Comparison of ENCODE assay signal across 24 mouse cellular contexts in genomic region chr5:72452750-72453149, GRCm38 (mm10). TPM values are rescaled to one million over a fixed set of nuclear protein-coding genes. Genes with fewer than 3 reads are reported as not detected.
DNase-seq lines count a peak whose midpoint lies in the region; ATAC-seq and TF ChIP-seq lines count a peak whose summit lies in the region.
"Had no signal": no experiment of that assay in that cellular context is flagged by ENCODE, and none has a peak within 500 bp of the region (broad histone marks: within the 10 kb centered on the region; RNA-seq: fewer than 3 reads in every experiment).

No protein-coding gene starts in this region.

- TF ChIP-seq CTCF in cerebellum, adult 2 months (IDR thresholded peaks at IDR 0.05; ENCODE audit: borderline replicate concordance, insufficient read depth, low read depth, low read length) = no peak
- TF ChIP-seq CTCF in heart, adult 2 months (IDR thresholded peaks at IDR 0.05) = no peak
- no peak for TF ChIP-seq CTCF in brain, embryonic 14.5 days (IDR thresholded peaks at IDR 0.05; ENCODE audit: borderline replicate concordance, extremely low read depth, insufficient read depth, insufficient read length)

- peaks cover 6% of the 10 kb centered on the region for H3K4me1 ChIP-seq in cerebellum, adult 2 months (ENCODE audit: control insufficient read depth, insufficient read depth, low read length)
- peaks cover 2% of the 10 kb centered on the region for H3K4me1 ChIP-seq in heart, adult 2 months (ENCODE audit: control insufficient read depth, insufficient read depth, low read length)
- H3K4me1 ChIP-seq in forebrain, embryonic 16.5 days (replicated peaks; ENCODE audit: control insufficient read depth, insufficient read depth, low read length) = 0 out of 2 replicates have a peak, but pooled peaks cover 4% of the 10 kb centered on the region
- H3K4me1 ChIP-seq in embryonic facial prominence, embryonic 10.5 days = peaks cover 9% of the 10 kb centered on the region; the same call in 1 of the 2 replicates
- H3K4me1 ChIP-seq: hindbrain, embryonic 12.5 days had no signal

- no peaks in the 10 kb centered on the region for H3K27me3 ChIP-seq in cerebellum, adult 2 months (ENCODE audit: control insufficient read depth, insufficient read depth, low read length)
- H3K27me3 ChIP-seq in heart, adult 2 months (ENCODE audit: control insufficient read depth, insufficient read depth, low read length) = no peaks in the 10 kb centered on the region
- no peaks in the 10 kb centered on the region for H3K27me3 ChIP-seq in forebrain, embryonic 16.5 days (replicated peaks; ENCODE audit: control insufficient read depth, insufficient read depth, low read length)
- H3K27me3 ChIP-seq in embryonic facial prominence, embryonic 10.5 days (replicated peaks; ENCODE audit: low read depth, poor library complexity, severe bottlenecking) = no peaks in the 10 kb centered on the region
- H3K27me3 ChIP-seq: embryonic facial prominence, embryonic 13.5 days; hindbrain, embryonic 12.5 days had no signal

- ATAC-seq in forebrain, embryonic 16.5 days = peak; percentile 77
- ATAC-seq: midbrain, embryonic 16.5 days had no signal

- H3K79me2 ChIP-seq in heart, adult 2 months (replicated peaks; ENCODE audit: control insufficient read depth, insufficient read depth, low read length) = no peaks in the 10 kb centered on the region

- no peak overlapping the region for H3K4me3 ChIP-seq in cerebellum, adult 2 months (replicated peaks; ENCODE audit: insufficient read depth, low read depth, low read length)
- no peak overlapping the region for H3K4me3 ChIP-seq in heart, adult 2 months
- no peak overlapping the region for H3K4me3 ChIP-seq in forebrain, embryonic 16.5 days (replicated peaks; ENCODE audit: low read length)
- no peak overlapping the region for H3K4me3 ChIP-seq in embryonic facial prominence, embryonic 10.5 days
- H3K4me3 ChIP-seq: embryonic facial prominence, embryonic 13.5 days; erythroblast, embryonic 14.5 days; gastrocnemius, adult 2 months; hindbrain, embryonic 12.5 days had no signal

- no peaks in the 10 kb centered on the region for H3K9me3 ChIP-seq in forebrain, embryonic 16.5 days (ENCODE audit: control insufficient read depth, low read length)
- no peaks in the 10 kb centered on the region for H3K9me3 ChIP-seq in embryonic facial prominence, embryonic 10.5 days
- H3K9me3 ChIP-seq: embryonic facial prominence, embryonic 13.5 days; hindbrain, embryonic 12.5 days had no signal

- peaks cover 31% of the 10 kb centered on the region for H3K36me3 ChIP-seq in heart, adult 2 months (ENCODE audit: control insufficient read depth, insufficient read depth, low read length)
- no peaks in the 10 kb centered on the region for H3K36me3 ChIP-seq in forebrain, embryonic 16.5 days (ENCODE audit: control insufficient read depth, insufficient read depth)
- no peaks in the 10 kb centered on the region for H3K36me3 ChIP-seq in embryonic facial prominence, embryonic 10.5 days (replicated peaks)
- H3K36me3 ChIP-seq: embryonic facial prominence, embryonic 13.5 days; hindbrain, embryonic 12.5 days had no signal

- H3K27ac ChIP-seq in cerebellum, adult 2 months (ENCODE audit: insufficient read depth, low read length) = no peak overlapping the region
- peak overlapping the region; percentile 49 for H3K27ac ChIP-seq in heart, adult 2 months
- H3K27ac ChIP-seq in forebrain, embryonic 16.5 days (ENCODE audit: low read length) = no peak overlapping the region; the same call in 1 of the 2 replicates
- no peak overlapping the region for H3K27ac ChIP-seq in embryonic facial prominence, embryonic 10.5 days (replicated peaks)
- H3K27ac ChIP-seq: embryonic facial prominence, embryonic 13.5 days; gastrocnemius, adult 2 months; hindbrain, embryonic 12.5 days; stomach, postnatal 0 days had no signal

- no peak for TF ChIP-seq POLR2A in cerebellum, adult 2 months (IDR thresholded peaks at IDR 0.05; ENCODE audit: borderline replicate concordance, insufficient read depth, low read length)
- no peak for TF ChIP-seq POLR2A in heart, adult 2 months (IDR thresholded peaks at IDR 0.05; ENCODE audit: insufficient read depth, low read depth, low read length)
- no peak for TF ChIP-seq POLR2A in brain, embryonic 14.5 days (IDR thresholded peaks at IDR 0.05; ENCODE audit: borderline replicate concordance, extremely low read depth, insufficient read depth, insufficient read length, poor library complexity, severe bottlenecking)

- no peak overlapping the region for H3K9ac ChIP-seq in heart, adult 2 months (ENCODE audit: low read depth, low read length)
- H3K9ac ChIP-seq in forebrain, embryonic 16.5 days (replicated peaks; ENCODE audit: low read depth, low read length) = no peak overlapping the region
- H3K9ac ChIP-seq: embryonic facial prominence, embryonic 13.5 days; hindbrain, embryonic 12.5 days had no signal

- 29% methylated on average over 4 of the region's 4 CpGs for WGBS in cerebellum, adult 2 months
- 50% methylated on average over 4 of the region's 4 CpGs for WGBS in heart, adult 2 months
- 26% methylated on average over 4 of the region's 4 CpGs for WGBS in forebrain, embryonic 16.5 days
- WGBS in embryonic facial prominence, embryonic 10.5 days = 63% methylated on average over 4 of the region's 4 CpGs

- TF ChIP-seq EP300 in heart, adult 2 months (IDR thresholded peaks at IDR 0.05; ENCODE audit: insufficient read depth, low read depth, low read length) = no peak

- DNase-seq in cerebellum, adult 2 months = peak; percentile 14 to 25
- no peak for DNase-seq in cerebellum, postnatal 4 days (ENCODE audit: low spot score in 2 of 2)
- no peak for DNase-seq in heart, adult 2 months
- DNase-seq in heart, postnatal 14 days = no peak
- DNase-seq in brain, embryonic 14.5 days (ENCODE audit: low read depth) = peak; percentile 68
- no peak for DNase-seq in embryonic facial prominence, embryonic 10.5 days (ENCODE audit: low spot score)
- no peak for DNase-seq in embryo, embryonic 11 days
- DNase-seq: adrenal gland, postnatal 36 days; gastrocnemius, adult 2 months; heart, postnatal 10 days; kidney, adult 18-20 months; lung, postnatal 4 days; thymus, adult 2 months; thymus, postnatal 4 days had no signal

- intact Hi-C loops in heart, adult 2 months (cut with DNase I) = no loop called here
- intact Hi-C loops in heart, postnatal 14 days (cut with DNase I) = no loop called here

- H3K4me2 ChIP-seq in forebrain, embryonic 16.5 days (ENCODE audit: low read length) = no peak overlapping the region
- H3K4me2 ChIP-seq: embryonic facial prominence, embryonic 13.5 days; heart, embryonic 11.5 days; hindbrain, embryonic 12.5 days had no signal

RNA-seq across cellular contexts. Expression of gene Corin, which starts 51.5 kb away (rescaled TPM):
- polyA plus RNA-seq in cerebellum, adult 2 months (2012; rRNA removed) = 2.3 and 3.0 TPM in 2 replicates
- total RNA-seq in heart, adult 2 months (2021) = 100 to 1,000 TPM; 121 to 173 TPM
- polyA plus RNA-seq in heart, adult 2 months (2012; rRNA removed) = 42.3 and 96.3 TPM in 2 replicates
- total RNA-seq in heart, postnatal 14 days (2021) = 100 to 1,000 TPM in 1 of 2 experiments, 10 to 100 TPM in 1; 99.7 to 132 TPM
- 0.81 and 2.3 TPM in 2 replicates for polyA plus RNA-seq in brain, embryonic 14.5 days (2012; rRNA removed)
- 0.11 and 0.16 TPM in 2 replicates for polyA plus RNA-seq in forebrain, embryonic 16.5 days (2015; fragmentation: Nextera tagmentation; extraction: Ambion mirVana)
- 1.4 and 1.9 TPM in 2 replicates for polyA plus RNA-seq in embryonic facial prominence, embryonic 10.5 days (2016; fragmentation: Nextera tagmentation; extraction: Ambion mirVana)
- total RNA-seq: megakaryocyte-erythroid progenitor cell, adult 5-6 weeks had no signal
- polyA plus RNA-seq: erythroblast, embryonic 14.5 days; liver, adult 2 months; small intestine, adult 2 months had no signal

Comparison
In these comparisons a context has a peak if more than half of its experiments do, and no peak if none do; other contexts are left out.
1. DNase-seq: peak in cerebellum, adult 2 months (2 of 2) and brain, embryonic 14.5 days (single experiment); none in cerebellum, postnatal 4 days (0 of 2), heart, adult 2 months (0 of 2), heart, postnatal 14 days (0 of 2), embryonic facial prominence, embryonic 10.5 days (single experiment) and embryo, embryonic 11 days (single experiment).
2. RNA of gene Corin, which starts 51.5 kb away (polyA plus RNA-seq): 42.3 to 96.3 TPM in heart, adult 2 months; 2.3 to 3.0 TPM in cerebellum, adult 2 months, 0.81 to 2.3 TPM in brain, embryonic 14.5 days, 1.4 to 1.9 TPM in embryonic facial prominence, embryonic 10.5 days and 0.11 to 0.16 TPM in forebrain, embryonic 16.5 days; every median in the first group is over 10 times any median in the second.